Mouse (Mus musculus): ENCODE results near the gene Zbtb45.

DNA sequence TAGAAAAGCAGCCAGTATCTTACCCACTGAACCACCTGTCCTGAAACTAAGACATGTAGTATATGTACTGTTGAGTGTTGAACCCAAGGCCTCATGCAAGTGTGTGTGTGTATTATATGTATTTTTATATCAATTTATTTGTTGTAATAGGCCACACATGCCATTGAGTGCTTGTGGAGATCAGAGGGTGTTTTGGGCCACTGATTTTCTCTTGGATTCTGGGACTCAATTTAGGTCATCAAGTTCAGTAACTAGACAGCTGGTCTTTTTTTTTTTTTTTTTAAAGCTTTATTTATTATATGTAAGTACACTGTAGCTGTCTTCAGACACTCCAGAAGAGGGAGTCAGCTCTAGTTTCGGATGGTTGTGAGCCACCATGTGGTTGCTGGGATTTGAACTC, 5.4 kb upstream of the Zbtb45 start:
- TF ChIP-seq POLR2A (IDR thresholded peaks at IDR 0.05; ENCODE audit: low read depth, low read length): no peak
- TF ChIP-seq CTCF (IDR thresholded peaks at IDR 0.05; ENCODE audit: borderline replicate concordance, insufficient read depth, low read length): no peak

All from embryonic fibroblast, embryonic 13.5 days (primary cell).